8 mouse cellular contexts compared by ENCODE assay signal in genomic region chr4:46389013-46389611, GRCm38 (mm10). TPM values are rescaled to one million over a fixed set of nuclear protein-coding genes. Genes with fewer than 3 reads are reported as not detected.
DNase-seq lines count a peak whose midpoint lies in the region; ATAC-seq and TF ChIP-seq lines count a peak whose summit lies in the region.

Trmo (minus strand) TSS chr4:46389437.

- H3K4me2 ChIP-seq in embryonic facial prominence, embryonic 15.5 days (replicated peaks): peak within 1 kb of the TSS; percentile 63
- peak within 1 kb of the TSS; percentile 74 for H3K4me2 ChIP-seq in limb, embryonic 14.5 days (replicated peaks; ENCODE audit: low read depth, low read length, severe bottlenecking)
- peak within 1 kb of the TSS; percentile 53 for H3K4me2 ChIP-seq in midbrain, postnatal 0 days (ENCODE audit: low read depth, low read length, poor library complexity, severe bottlenecking)

- ATAC-seq in embryonic facial prominence, embryonic 15.5 days (ENCODE audit: insufficient number of reproducible peaks, low FRiP score, low TSS enrichment, low read depth): peak; percentile 94
- peak; percentile 97 for ATAC-seq in limb, embryonic 14.5 days (ENCODE audit: low FRiP score, low read depth)
- ATAC-seq in midbrain, postnatal 0 days (ENCODE audit: low FRiP score): peak; percentile 96

- peak within 1 kb of the TSS; percentile 88 for H3K27ac ChIP-seq in bone marrow, adult 2 months (ENCODE audit: control insufficient read depth, insufficient read depth, low read depth, low read length, poor library complexity)
- H3K27ac ChIP-seq in embryonic facial prominence, embryonic 15.5 days (replicated peaks): peak within 1 kb of the TSS; percentile 95
- peak within 1 kb of the TSS; percentile 94 for H3K27ac ChIP-seq in limb, embryonic 14.5 days (replicated peaks; ENCODE audit: low read depth, low read length)
- peak within 1 kb of the TSS; percentile 95 for H3K27ac ChIP-seq in midbrain, postnatal 0 days (ENCODE audit: low read depth, low read length)

- no peaks in the 10 kb centered on the region; the same call in 1 of the 2 replicates for H3K4me1 ChIP-seq in bone marrow, adult 2 months (ENCODE audit: control insufficient read depth, insufficient read depth, low read length)
- no peaks in the 10 kb centered on the region for H3K4me1 ChIP-seq in embryonic facial prominence, embryonic 15.5 days
- H3K4me1 ChIP-seq in limb, embryonic 14.5 days (ENCODE audit: control insufficient read depth, insufficient read depth, low read length): peaks cover 6% of the 10 kb centered on the region; the same call in 1 of the 2 replicates
- no peaks in the 10 kb centered on the region for H3K4me1 ChIP-seq in midbrain, postnatal 0 days (ENCODE audit: insufficient read depth, low read length)

- peak; percentile 96; the same call in 1 of the 2 replicates for TF ChIP-seq POLR2A in bone marrow, adult 2 months (IDR thresholded peaks at IDR 0.05; ENCODE audit: borderline replicate concordance, control insufficient read depth, low read depth, low read length)
- TF ChIP-seq POLR2A in limb, embryonic 14.5 days (IDR thresholded peaks at IDR 0.05; ENCODE audit: borderline replicate concordance, extremely low read depth, insufficient read depth, insufficient read length): peak; percentile 99

- DNase-seq in 416B (ENCODE audit: low read depth): peak; percentile 99
- DNase-seq in heart, adult 8-10 months (ENCODE audit: low spot score): peak; percentile 94
- DNase-seq in kidney, adult 9 months: peak; percentile 96
- DNase-seq in limb, embryonic 14.5 days (ENCODE audit: low spot score): peak; percentile 99
- DNase-seq in midbrain, postnatal 0 days (ENCODE audit: low spot score): peak; percentile 98
- DNase-seq in spleen, postnatal 14 days (ENCODE audit: low spot score in 2 of 2): peak; percentile 86 to 90

- peak within 1 kb of the TSS; percentile 66 for H3K9ac ChIP-seq in embryonic facial prominence, embryonic 15.5 days
- peak within 1 kb of the TSS; percentile 88 for H3K9ac ChIP-seq in limb, embryonic 14.5 days (ENCODE audit: low read depth, low read length, severe bottlenecking)
- peak within 1 kb of the TSS; percentile 75 for H3K9ac ChIP-seq in midbrain, postnatal 0 days (replicated peaks; ENCODE audit: low read length, poor library complexity, severe bottlenecking)

- under 1% methylated on average over 56 of the region's 56 CpGs for WGBS in bone marrow, adult 2 months
- WGBS in embryonic facial prominence, embryonic 15.5 days: under 1% methylated on average over 56 of the region's 56 CpGs
- under 1% methylated on average over 54 of the region's 56 CpGs for WGBS in limb, embryonic 14.5 days
- under 1% methylated on average over 56 of the region's 56 CpGs for WGBS in midbrain, postnatal 0 days

- H3K27me3 ChIP-seq in embryonic facial prominence, embryonic 15.5 days: no peaks in the 10 kb centered on the region
- H3K27me3 ChIP-seq in limb, embryonic 14.5 days (ENCODE audit: control insufficient read depth, insufficient read depth, low read length): no peaks in the 10 kb centered on the region
- H3K27me3 ChIP-seq in midbrain, postnatal 0 days (ENCODE audit: insufficient read depth, low read length): no peaks in the 10 kb centered on the region

- H3K4me3 ChIP-seq in bone marrow, adult 2 months (replicated peaks; ENCODE audit: control insufficient read depth, low read depth, low read length): peak within 1 kb of the TSS; percentile 90
- peak within 1 kb of the TSS; percentile 74 for H3K4me3 ChIP-seq in embryonic facial prominence, embryonic 15.5 days (replicated peaks)
- H3K4me3 ChIP-seq in limb, embryonic 14.5 days (replicated peaks; ENCODE audit: low read length): peak within 1 kb of the TSS; percentile 64
- peak within 1 kb of the TSS; percentile 59 for H3K4me3 ChIP-seq in midbrain, postnatal 0 days (ENCODE audit: low read depth, low read length)

- H3K36me3 ChIP-seq in embryonic facial prominence, embryonic 15.5 days: peaks cover 14% of the 10 kb centered on the region; the same call in 1 of the 2 replicates
- H3K36me3 ChIP-seq in limb, embryonic 14.5 days (ENCODE audit: control insufficient read depth, insufficient read depth, low read length): peaks cover 16% of the 10 kb centered on the region; the same call in 1 of the 2 replicates
- peaks cover 13% of the 10 kb centered on the region for H3K36me3 ChIP-seq in midbrain, postnatal 0 days (ENCODE audit: insufficient read depth, low read length)

- no peaks in the 10 kb centered on the region for H3K9me3 ChIP-seq in embryonic facial prominence, embryonic 15.5 days (replicated peaks)
- H3K9me3 ChIP-seq in limb, embryonic 14.5 days (ENCODE audit: control insufficient read depth, low read length): no peaks in the 10 kb centered on the region
- no peaks in the 10 kb centered on the region for H3K9me3 ChIP-seq in midbrain, postnatal 0 days (ENCODE audit: low read length)

- no peak for TF ChIP-seq CTCF in bone marrow, adult 2 months (IDR thresholded peaks at IDR 0.05; ENCODE audit: control insufficient read depth, insufficient read depth, low read length)
- peak; percentile 30 for TF ChIP-seq CTCF in midbrain, postnatal 0 days (IDR thresholded peaks at IDR 0.05)

RNA-seq across cellular contexts. Expression of gene Trmo, which starts in this region (rescaled TPM):
- 20.7 and 27.0 TPM in 2 replicates for polyA plus RNA-seq in bone marrow, adult 2 months (2011; ENCODE audit: insufficient read depth, insufficient read length, low replicate concordance, missing spikeins)
- polyA plus RNA-seq in embryonic facial prominence, embryonic 15.5 days (2015; fragmentation: Nextera tagmentation; extraction: Ambion mirVana): 9.2 and 10.8 TPM in 2 replicates
- 1 to 10 TPM; 2.1 to 3.7 (median 3.2) TPM for total RNA-seq in heart, adult 8-10 months (2022)
- polyA plus RNA-seq in limb, embryonic 14.5 days (2012; rRNA removed): 9.1 and 9.2 TPM in 2 replicates
- 7.8 and 11.3 TPM in 2 replicates for polyA plus RNA-seq in limb, embryonic 14.5 days (2014; fragmentation: Nextera tagmentation; extraction: Ambion mirVana)
- 7.8 and 8.8 TPM in 2 replicates for total RNA-seq in midbrain, postnatal 0 days (2014; rRNA removed)
- polyA plus RNA-seq in midbrain, postnatal 0 days (2015; fragmentation: Nextera tagmentation; extraction: Ambion mirVana): 4.4 and 5.3 TPM in 2 replicates

Comparison
In these comparisons a context has a peak if more than half of its experiments do, and no peak if none do; other contexts are left out.
1. Peak in every context shown above with its lines: DNase-seq, ATAC-seq, H3K4me3 ChIP-seq and H3K27ac ChIP-seq.